Mouse (Mus musculus) testis, adult 10 weeks (tissue): Measurements from ENCODE around the gene Rtbdn. TPM values are rescaled to one million over a fixed set of nuclear protein-coding genes. Genes with fewer than 3 reads are reported as not detected.

Experiments
- polyA plus RNA-seq: library from polyadenylated mRNA; stranded (reverse); fragments of 350-450 nt; fragmentation: Illumina TruSeq; extraction: RNeasy Lipid Tissue Mini Kit (QIAGEN cat#74804); gene quantifications from one replicate; pipeline ENCODE4 v1.2.3, GENCODE M21; 2014; ENCODE audit warnings: low read depth, low replicate concordance

Gene Rtbdn
- not detected for polyA plus RNA-seq

GRCm38 (mm10) chr8:84946528-84947240, at the start of gene Rtbdn:
Rtbdn (plus strand) TSS chr8:84946991.

DNA sequence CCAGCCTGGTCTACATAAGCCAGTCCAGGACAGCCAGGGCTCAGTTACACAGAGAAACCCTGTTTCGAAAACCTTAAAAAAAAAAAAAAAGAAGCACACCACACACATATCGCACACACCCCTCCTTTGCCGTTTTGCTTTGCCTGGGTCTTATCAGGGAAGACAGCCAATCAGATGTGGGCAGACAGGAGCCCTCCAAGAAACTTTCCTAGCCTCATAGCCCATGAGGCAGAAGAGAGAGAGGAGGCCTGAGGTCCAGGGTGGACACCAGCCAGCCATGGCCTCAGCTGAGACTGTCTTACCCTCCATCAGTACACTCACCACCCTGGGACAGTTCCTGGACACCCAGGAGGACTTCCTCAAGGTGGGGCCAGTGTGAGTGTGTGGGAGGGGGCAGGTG, 45.0 kb upstream of the Rtbdn start, which contains the start of gene Klf1:
Gene Klf1 (plus strand): TSS at position 177 of the 400 bp plus-strand sequence.

GRCm38 (mm10) chr8:84908421-84909161, 38.2 kb upstream of the Rtbdn start, which contains the start of gene Dnase2a:
Dnase2a (plus strand) TSS chr8:84908560.

DNA sequence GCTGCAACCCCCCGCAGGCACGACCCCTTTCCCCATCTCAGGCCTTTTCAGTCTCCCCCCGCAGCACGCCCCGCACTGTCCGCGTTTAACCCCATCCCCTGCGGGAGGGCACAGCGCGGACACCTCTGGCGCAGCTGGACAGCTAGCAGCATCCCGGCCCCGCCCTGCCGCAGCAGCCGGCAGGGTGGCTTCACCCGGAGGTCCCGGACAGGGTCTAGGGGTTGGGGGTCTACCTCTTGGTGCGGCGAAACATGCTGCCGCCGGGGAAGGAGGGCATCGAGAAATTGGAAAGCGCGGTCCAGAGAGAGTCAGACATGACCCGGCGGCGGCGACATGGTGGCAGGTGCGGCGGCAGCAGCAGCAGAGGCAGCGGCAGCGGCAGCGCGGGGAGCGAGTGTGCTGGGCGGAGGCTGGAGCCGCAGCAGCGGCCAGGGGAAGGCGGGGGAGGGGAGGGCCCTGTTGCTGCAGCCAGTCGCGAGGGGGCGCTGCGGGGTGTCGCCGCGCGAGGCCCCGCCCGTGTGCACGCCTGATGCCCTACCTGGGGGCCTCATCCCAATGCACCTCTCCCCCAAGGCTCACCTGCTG, 9.7 kb upstream of the Rtbdn start, which contains the start of gene Mast1:
Gene Mast1 (minus strand): TSS at position 398 of the 585 bp plus-strand sequence.

GRCm38 (mm10) chr8:84969241-84970134, 22.7 kb downstream of the Rtbdn start, which contains the start of the genes Gm49661, Prdx2 and Rnaseh2a:
Gm49661 (minus strand) TSS chr8:84969433.
Prdx2 (plus strand) TSS chr8:84969587.
Rnaseh2a (minus strand) TSS chr8:84969767.

GRCm38 (mm10) chr8:84978248-84978940, 31.6 kb downstream of the Rtbdn start, which contains the start of gene Junb:
Junb (minus strand) TSS chr8:84978718.

DNA sequence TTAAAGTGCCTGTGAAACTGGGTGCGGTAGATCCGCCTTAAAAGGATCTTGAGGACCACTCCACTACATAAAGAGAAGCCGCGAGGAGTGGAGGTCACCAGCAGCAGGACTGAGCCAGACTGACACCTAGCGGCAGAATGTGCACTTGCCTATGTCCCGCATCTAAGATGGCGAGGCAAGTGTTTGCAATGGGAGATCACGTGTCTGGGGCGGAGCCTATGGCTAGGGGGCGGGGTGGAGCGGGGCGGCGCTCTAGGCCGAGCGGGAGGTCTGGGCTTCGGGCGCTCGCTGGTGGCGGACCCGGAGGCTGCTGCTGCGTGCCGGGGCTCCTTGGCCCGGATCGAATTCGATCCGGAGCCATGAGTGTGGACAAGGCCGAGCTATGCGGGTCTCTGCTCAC, 43.6 kb downstream of the Rtbdn start, which contains the start of gene Hook2:
Gene Hook2 (plus strand): TSS at position 255 of the 400 bp plus-strand sequence.

Other genes with a start within 250 kb of the Rtbdn start
- gene Lyl1, start 245.5 kb upstream of the Rtbdn start, polyA plus RNA-seq: not detected
- not detected for gene G430095P16Rik, start 224.0 kb upstream of the Rtbdn start, polyA plus RNA-seq
- gene Nfix, start 146.6 kb upstream of the Rtbdn start, polyA plus RNA-seq: 1.3 TPM
- gene Dand5, start 124.2 kb upstream of the Rtbdn start, polyA plus RNA-seq: 21.7 TPM
- 0.55 TPM for gene Gadd45gip1, start 115.5 kb upstream of the Rtbdn start, polyA plus RNA-seq
- 7.1 TPM for gene Rad23a, start 106.3 kb upstream of the Rtbdn start, polyA plus RNA-seq
- 720 TPM for gene Calr, start 100.1 kb upstream of the Rtbdn start, polyA plus RNA-seq
- gene Farsa, start 90.0 kb upstream of the Rtbdn start, polyA plus RNA-seq: 6.7 TPM
- gene Syce2, start 74.9 kb upstream of the Rtbdn start, polyA plus RNA-seq: 458 TPM
- gene Gcdh, start 53.1 kb upstream of the Rtbdn start, polyA plus RNA-seq: 3.6 TPM
- gene Klf1, start 45.1 kb upstream of the Rtbdn start, polyA plus RNA-seq: 0.22 TPM
- 1.5 TPM for gene Dnase2a, start 38.4 kb upstream of the Rtbdn start, polyA plus RNA-seq
- gene Mast1, start 9.6 kb upstream of the Rtbdn start, polyA plus RNA-seq: not detected
- gene Gm49661, start 22.4 kb downstream of the Rtbdn start, polyA plus RNA-seq: not detected
- gene Prdx2, start 22.6 kb downstream of the Rtbdn start, polyA plus RNA-seq: 15.6 TPM
- 87.9 TPM for gene Rnaseh2a, start 22.8 kb downstream of the Rtbdn start, polyA plus RNA-seq
- gene Junb, start 31.7 kb downstream of the Rtbdn start, polyA plus RNA-seq: not detected
- 14.0 TPM for gene Hook2, start 43.6 kb downstream of the Rtbdn start, polyA plus RNA-seq
- not detected for gene Best2, start 67.5 kb downstream of the Rtbdn start, polyA plus RNA-seq
- 16.5 TPM for gene Asna1, start 78.3 kb downstream of the Rtbdn start, polyA plus RNA-seq
- gene Trir, start 79.8 kb downstream of the Rtbdn start, polyA plus RNA-seq: 13.2 TPM
- 14.0 TPM for gene Tnpo2, start 89.9 kb downstream of the Rtbdn start, polyA plus RNA-seq
- 5.7 TPM for gene Fbxw9, start 113.1 kb downstream of the Rtbdn start, polyA plus RNA-seq
- gene Gm5741, start 121.0 kb downstream of the Rtbdn start, polyA plus RNA-seq: not detected
- gene Dhps, start 124.8 kb downstream of the Rtbdn start, polyA plus RNA-seq: 12.3 TPM
- 2.9 TPM for gene Wdr83os, start 133.7 kb downstream of the Rtbdn start, polyA plus RNA-seq
- 1.3 TPM for gene Wdr83, start 134.3 kb downstream of the Rtbdn start, polyA plus RNA-seq
- 3.9 TPM for gene Man2b1, start 136.3 kb downstream of the Rtbdn start, polyA plus RNA-seq
- gene Zfp791, start 176.1 kb downstream of the Rtbdn start, polyA plus RNA-seq: 0.83 TPM
- gene Cks1brt, start 204.9 kb downstream of the Rtbdn start, polyA plus RNA-seq: not detected